Mouse (Mus musculus): ENCODE results near the gene Fbxw7. TPM values are rescaled to one million over a fixed set of nuclear protein-coding genes. Genes with fewer than 3 reads are reported as not detected.

The Fbxw7 gene
- polyA plus RNA-seq, 1 experiment: 4.1 TPM

- no peaks in the 10 kb centered on the region for H3K36me3 ChIP-seq (ENCODE audit: control insufficient read depth, insufficient read depth, low read length)
- no peak overlapping the region for H3K4me3 ChIP-seq (ENCODE audit: insufficient read depth, low read depth, low read length)
- 70% methylated on average over 8 of the region's 8 CpGs for WGBS
- TF ChIP-seq POLR2A (IDR thresholded peaks at IDR 0.05; ENCODE audit: low read depth, low read length) (no peak), CTCF (conservative IDR thresholded peaks at IDR 0.05; ENCODE audit: insufficient read depth, insufficient read length, low read depth, low read length) (no peak)
- DNase-seq: no peak
- H3K27me3 ChIP-seq (replicated peaks; ENCODE audit: control insufficient read depth, insufficient read depth, low read length): no peaks in the 10 kb centered on the region
- peaks cover 10% of the 10 kb centered on the region for H3K4me1 ChIP-seq (ENCODE audit: control insufficient read depth, insufficient read depth, low read length)
- no peak overlapping the region for H3K27ac ChIP-seq (ENCODE audit: insufficient read depth, low read depth, low read length)
Measured at GRCm38 (mm10) chr3:84927168-84927794, 112.2 kb downstream of the Fbxw7 start.

GRCm38 (mm10) chr3:84927901-84928300, 112.8 kb downstream of the Fbxw7 start:
- Histone ChIP-seq H3K36me3 (ENCODE audit: control insufficient read depth, insufficient read depth, low read length) (no peaks in the 10 kb centered on the region), H3K4me3 (ENCODE audit: insufficient read depth, low read depth, low read length) (no peak overlapping the region), H3K4me1 (ENCODE audit: control insufficient read depth, insufficient read depth, low read length) (peaks cover 10% of the 10 kb centered on the region), H3K27ac (ENCODE audit: insufficient read depth, low read depth, low read length) (no peak overlapping the region), H3K27me3 (replicated peaks; ENCODE audit: control insufficient read depth, insufficient read depth, low read length) (no peaks in the 10 kb centered on the region)
- 94% methylated on average over 2 of the region's 2 CpGs for WGBS
- TF ChIP-seq POLR2A (IDR thresholded peaks at IDR 0.05; ENCODE audit: low read depth, low read length) (no peak), CTCF (conservative IDR thresholded peaks at IDR 0.05; ENCODE audit: insufficient read depth, insufficient read length, low read depth, low read length) (no peak)
- no peak for DNase-seq

GRCm38 (mm10) chr3:84929171-84929570, 114.1 kb downstream of the Fbxw7 start:
- Histone ChIP-seq H3K4me1 (ENCODE audit: control insufficient read depth, insufficient read depth, low read length) (peaks cover 10% of the 10 kb centered on the region), H3K27ac (ENCODE audit: insufficient read depth, low read depth, low read length) (no peak overlapping the region), H3K27me3 (replicated peaks; ENCODE audit: control insufficient read depth, insufficient read depth, low read length) (no peaks in the 10 kb centered on the region), H3K4me3 (ENCODE audit: insufficient read depth, low read depth, low read length) (no peak overlapping the region), H3K36me3 (ENCODE audit: control insufficient read depth, insufficient read depth, low read length) (no peaks in the 10 kb centered on the region)
- TF ChIP-seq CTCF (conservative IDR thresholded peaks at IDR 0.05; ENCODE audit: insufficient read depth, insufficient read length, low read depth, low read length) (no peak), POLR2A (IDR thresholded peaks at IDR 0.05; ENCODE audit: low read depth, low read length) (no peak)
- DNase-seq: no peak
- 82% methylated on average over 3 of the region's 3 CpGs for WGBS

- DNase-seq: no peak
- Histone ChIP-seq H3K4me3 (ENCODE audit: insufficient read depth, low read depth, low read length) (no peak overlapping the region), H3K27me3 (replicated peaks; ENCODE audit: control insufficient read depth, insufficient read depth, low read length) (no peaks in the 10 kb centered on the region), H3K36me3 (ENCODE audit: control insufficient read depth, insufficient read depth, low read length) (no peaks in the 10 kb centered on the region), H3K27ac (ENCODE audit: insufficient read depth, low read depth, low read length) (no peak overlapping the region), H3K4me1 (ENCODE audit: control insufficient read depth, insufficient read depth, low read length) (peaks cover 4% of the 10 kb centered on the region; the same call in 1 of the 2 replicates)
- 94% methylated on average over 3 of the region's 3 CpGs for WGBS
- TF ChIP-seq CTCF (conservative IDR thresholded peaks at IDR 0.05; ENCODE audit: insufficient read depth, insufficient read length, low read depth, low read length) (no peak), POLR2A (IDR thresholded peaks at IDR 0.05; ENCODE audit: low read depth, low read length) (no peak)
Measured at GRCm38 (mm10) chr3:84930683-84931082, 115.6 kb downstream of the Fbxw7 start.

- 44% methylated on average over 1 of the region's 1 CpGs for WGBS
- TF ChIP-seq CTCF (conservative IDR thresholded peaks at IDR 0.05; ENCODE audit: insufficient read depth, insufficient read length, low read depth, low read length) (no peak), POLR2A (IDR thresholded peaks at IDR 0.05; ENCODE audit: low read depth, low read length) (no peak)
Measured at GRCm38 (mm10) chr3:84935729-84936128, 120.7 kb downstream of the Fbxw7 start.

GRCm38 (mm10) chr3:84936252-84936651, 121.2 kb downstream of the Fbxw7 start:
- no peak for DNase-seq
- TF ChIP-seq CTCF (conservative IDR thresholded peaks at IDR 0.05; ENCODE audit: insufficient read depth, insufficient read length, low read depth, low read length) (no peak), POLR2A (IDR thresholded peaks at IDR 0.05; ENCODE audit: low read depth, low read length) (no peak)

More at GRCm38 (mm10) chr3:84935729-84936128, 120.7 kb downstream of the Fbxw7 start:
- H3K27ac ChIP-seq (ENCODE audit: insufficient read depth, low read depth, low read length): no peak overlapping the region
- H3K27me3 ChIP-seq (replicated peaks; ENCODE audit: control insufficient read depth, insufficient read depth, low read length): no peaks in the 10 kb centered on the region
- no peaks in the 10 kb centered on the region for H3K36me3 ChIP-seq (ENCODE audit: control insufficient read depth, insufficient read depth, low read length)
- DNase-seq: no peak
- H3K4me3 ChIP-seq (ENCODE audit: insufficient read depth, low read depth, low read length): no peak overlapping the region
- H3K4me1 ChIP-seq (ENCODE audit: control insufficient read depth, insufficient read depth, low read length): no peaks in the 10 kb centered on the region

GRCm38 (mm10) chr3:84936956-84937355, 121.9 kb downstream of the Fbxw7 start:
- no peaks in the 10 kb centered on the region for H3K4me1 ChIP-seq (ENCODE audit: control insufficient read depth, insufficient read depth, low read length)
- TF ChIP-seq CTCF (conservative IDR thresholded peaks at IDR 0.05; ENCODE audit: insufficient read depth, insufficient read length, low read depth, low read length) (no peak), POLR2A (IDR thresholded peaks at IDR 0.05; ENCODE audit: low read depth, low read length) (no peak)
- no peak for DNase-seq
- WGBS: 91% methylated on average over 5 of the region's 5 CpGs
- no peak overlapping the region for H3K27ac ChIP-seq (ENCODE audit: insufficient read depth, low read depth, low read length)
- no peaks in the 10 kb centered on the region for H3K27me3 ChIP-seq (replicated peaks; ENCODE audit: control insufficient read depth, insufficient read depth, low read length)
- no peak overlapping the region for H3K4me3 ChIP-seq (ENCODE audit: insufficient read depth, low read depth, low read length)
- H3K36me3 ChIP-seq (ENCODE audit: control insufficient read depth, insufficient read depth, low read length): no peaks in the 10 kb centered on the region

More at GRCm38 (mm10) chr3:84936252-84936651, 121.2 kb downstream of the Fbxw7 start:
- Histone ChIP-seq H3K4me1 (ENCODE audit: control insufficient read depth, insufficient read depth, low read length) (no peaks in the 10 kb centered on the region), H3K27ac (ENCODE audit: insufficient read depth, low read depth, low read length) (no peak overlapping the region), H3K4me3 (ENCODE audit: insufficient read depth, low read depth, low read length) (no peak overlapping the region), H3K36me3 (ENCODE audit: control insufficient read depth, insufficient read depth, low read length) (no peaks in the 10 kb centered on the region), H3K27me3 (replicated peaks; ENCODE audit: control insufficient read depth, insufficient read depth, low read length) (no peaks in the 10 kb centered on the region)
- 47% methylated on average over 2 of the region's 2 CpGs for WGBS

All from kidney, adult 2 months (tissue).